In genomic region chr7:37464186-37464721, GRCm38 (mm10) we compare ENCODE assay signal across 17 mouse cellular contexts.
DNase-seq lines count a peak whose midpoint lies in the region; ATAC-seq lines count a peak whose summit lies in the region.
"Had no signal": no experiment of that assay in that cellular context is flagged by ENCODE, and none has a peak within 500 bp of the region (broad histone marks: within the 10 kb centered on the region; RNA-seq: fewer than 3 reads in every experiment).

No protein-coding gene starts in this region.

- H3K27ac ChIP-seq in neural tube, embryonic 15.5 days (replicated peaks): no peak overlapping the region
- peak overlapping the region; percentile 48 for H3K27ac ChIP-seq in embryonic facial prominence, embryonic 10.5 days (replicated peaks)
- H3K27ac ChIP-seq in limb, embryonic 11.5 days (replicated peaks; ENCODE audit: low read depth, low read length): no peak overlapping the region
- H3K27ac ChIP-seq: heart, embryonic 10.5 days; liver, embryonic 13.5 days had no signal

- peaks cover 19% of the 10 kb centered on the region for H3K4me1 ChIP-seq in neural tube, embryonic 15.5 days
- peaks cover 72% of the 10 kb centered on the region for H3K4me1 ChIP-seq in embryonic facial prominence, embryonic 10.5 days
- peaks cover 18% of the 10 kb centered on the region for H3K4me1 ChIP-seq in limb, embryonic 11.5 days (ENCODE audit: control insufficient read depth, insufficient read depth, low read length)
- H3K4me1 ChIP-seq: liver, embryonic 13.5 days had no signal

- H3K36me3 ChIP-seq in neural tube, embryonic 15.5 days: no peaks in the 10 kb centered on the region
- H3K36me3 ChIP-seq in embryonic facial prominence, embryonic 10.5 days (replicated peaks): no peaks in the 10 kb centered on the region
- H3K36me3 ChIP-seq in limb, embryonic 11.5 days (ENCODE audit: control insufficient read depth, insufficient read depth, low read length): no peaks in the 10 kb centered on the region
- H3K36me3 ChIP-seq: heart, embryonic 10.5 days; liver, embryonic 13.5 days had no signal

- no peak overlapping the region for H3K9ac ChIP-seq in neural tube, embryonic 15.5 days (replicated peaks)
- H3K9ac ChIP-seq in limb, embryonic 11.5 days (ENCODE audit: low read length): no peak overlapping the region
- H3K9ac ChIP-seq: liver, embryonic 13.5 days had no signal

- no peaks in the 10 kb centered on the region for H3K27me3 ChIP-seq in neural tube, embryonic 15.5 days (replicated peaks)
- peaks cover 18% of the 10 kb centered on the region; the same call in 1 of the 2 replicates for H3K27me3 ChIP-seq in embryonic facial prominence, embryonic 10.5 days (replicated peaks; ENCODE audit: low read depth, poor library complexity, severe bottlenecking)
- peaks cover 11% of the 10 kb centered on the region for H3K27me3 ChIP-seq in limb, embryonic 11.5 days (ENCODE audit: control insufficient read depth, insufficient read depth, low read length)
- H3K27me3 ChIP-seq: liver, embryonic 13.5 days had no signal

- 32% methylated on average over 7 of the region's 7 CpGs for WGBS in neural tube, embryonic 15.5 days
- WGBS in embryonic facial prominence, embryonic 10.5 days: 25% methylated on average over 7 of the region's 7 CpGs
- 5% methylated on average over 7 of the region's 7 CpGs for WGBS in limb, embryonic 11.5 days

- no peak overlapping the region for H3K4me2 ChIP-seq in neural tube, embryonic 15.5 days
- 0 out of 2 replicates have a peak overlapping the region, but pooled peaks have one; percentile 16 for H3K4me2 ChIP-seq in limb, embryonic 11.5 days (ENCODE audit: low read depth, severe bottlenecking)
- H3K4me2 ChIP-seq: liver, embryonic 13.5 days had no signal

- intact Hi-C loops in heart, postnatal 25 days (cut with DNase I): no loop called here

- no peaks in the 10 kb centered on the region for H3K9me3 ChIP-seq in neural tube, embryonic 15.5 days (replicated peaks)
- H3K9me3 ChIP-seq in embryonic facial prominence, embryonic 10.5 days: no peaks in the 10 kb centered on the region
- no peaks in the 10 kb centered on the region for H3K9me3 ChIP-seq in limb, embryonic 11.5 days (ENCODE audit: control insufficient read depth, low read length)
- H3K9me3 ChIP-seq: heart, embryonic 10.5 days; liver, embryonic 13.5 days had no signal

- H3K4me3 ChIP-seq in neural tube, embryonic 15.5 days (replicated peaks): no peak overlapping the region
- 0 out of 2 replicates have a peak overlapping the region, but pooled peaks have one; percentile 19 for H3K4me3 ChIP-seq in embryonic facial prominence, embryonic 10.5 days
- H3K4me3 ChIP-seq in limb, embryonic 11.5 days (ENCODE audit: low read depth, low read length): no peak overlapping the region
- H3K4me3 ChIP-seq: heart, embryonic 10.5 days; liver, embryonic 13.5 days; myocyte had no signal

- peak; percentile 58 for DNase-seq in neural tube, embryonic 10.5 days (ENCODE audit: extremely low spot score, low spot score)
- peak; percentile 81 for DNase-seq in embryonic facial prominence, embryonic 10.5 days (ENCODE audit: low spot score)
- peak; percentile 75 for DNase-seq in limb, embryonic 11.5 days (ENCODE audit: low spot score)
- DNase-seq in cerebellum, postnatal 4 days (ENCODE audit: low spot score in 2 of 2): no peak
- DNase-seq in thymus, adult 18-20 months: no peak
- no peak for DNase-seq in heart, postnatal 25 days (ENCODE audit: low spot score)
- DNase-seq: cerebellum, adult 18-20 months; gastrocnemius, postnatal 14 days; heart, postnatal 4 days; kidney, adult 11 months; kidney, postnatal 25 days; liver, embryonic 13.5 days; right cerebral cortex, adult 18-20 months had no signal

- ATAC-seq in neural tube, embryonic 15.5 days (ENCODE audit: low FRiP score): no peak
- peak; percentile 76 for ATAC-seq in limb, embryonic 11.5 days (ENCODE audit: insufficient number of reproducible peaks, low FRiP score, low TSS enrichment, low read depth)
- ATAC-seq: lung, postnatal 0 days had no signal

Comparison
In these comparisons a context has a peak if more than half of its experiments do, and no peak if none do; other contexts are left out.
1. DNase-seq: peak in neural tube, embryonic 10.5 days (single experiment), embryonic facial prominence, embryonic 10.5 days (single experiment) and limb, embryonic 11.5 days (single experiment); none in cerebellum, postnatal 4 days (0 of 2), thymus, adult 18-20 months (0 of 2) and heart, postnatal 25 days (single experiment).